8 mouse cellular contexts compared by ENCODE assay signal in genomic region chr1:119423510-119423909, GRCm38 (mm10). TPM values are rescaled to one million over a fixed set of nuclear protein-coding genes. Genes with fewer than 3 reads are reported as not detected.
DNase-seq lines count a peak whose midpoint lies in the region; ATAC-seq lines count a peak whose summit lies in the region.

No protein-coding gene starts in this region.

- H3K9me3 ChIP-seq in forebrain, embryonic 13.5 days (replicated peaks): no peaks in the 10 kb centered on the region

- no peaks in the 10 kb centered on the region for H3K36me3 ChIP-seq in forebrain, embryonic 13.5 days (ENCODE audit: poor library complexity, severe bottlenecking)

- 2% methylated on average over 14 of the region's 14 CpGs for WGBS in forebrain, embryonic 13.5 days

- H3K4me2 ChIP-seq in forebrain, embryonic 13.5 days: peak overlapping the region; percentile 96

- peak; percentile 19 for ATAC-seq in forebrain, embryonic 13.5 days

- no peak overlapping the region for H3K27ac ChIP-seq in forebrain, embryonic 13.5 days

- H3K27me3 ChIP-seq in forebrain, embryonic 13.5 days: peaks cover 58% of the 10 kb centered on the region

- DNase-seq in layer of hippocampus, adult 11-12 months (ENCODE audit: low spot score): peak; percentile 55
- DNase-seq in layer of hippocampus, adult 9-10 months (ENCODE audit: low spot score): no peak
- peak; percentile 43 for DNase-seq in adrenal gland, adult 8-10 months
- DNase-seq in kidney, postnatal 14 days: peak; percentile 48
- peak; percentile 72 for DNase-seq in lung, postnatal 36 days
- peak; percentile 27 for DNase-seq in urinary bladder, postnatal 25 days (ENCODE audit: low spot score)
- DNase-seq in thymus, postnatal 14 days: no peak

- H3K9ac ChIP-seq in forebrain, embryonic 13.5 days: no peak overlapping the region

- H3K4me3 ChIP-seq in forebrain, embryonic 13.5 days: no peak overlapping the region

- peaks cover 36% of the 10 kb centered on the region for H3K4me1 ChIP-seq in forebrain, embryonic 13.5 days

RNA-seq across cellular contexts. Expression of gene Inhbb, which starts 1.5 kb away (rescaled TPM):
- total RNA-seq in adrenal gland, adult 8-10 months (2022): 1 to 10 TPM; 4.0 to 4.5 (median 4.2) TPM
- 4.1 and 4.6 TPM in 2 replicates for polyA plus RNA-seq in forebrain, embryonic 13.5 days (2015; fragmentation: Nextera tagmentation; extraction: Ambion mirVana)

Comparison
In these comparisons a context has a peak if more than half of its experiments do, and no peak if none do; other contexts are left out.
1. DNase-seq: peak in layer of hippocampus, adult 11-12 months (single experiment), adrenal gland, adult 8-10 months (single experiment), kidney, postnatal 14 days (single experiment), lung, postnatal 36 days (single experiment) and urinary bladder, postnatal 25 days (single experiment); none in layer of hippocampus, adult 9-10 months (single experiment) and thymus, postnatal 14 days (single experiment).